Mouse (Mus musculus) testis, adult 2 months (tissue): ENCODE data around the gene Atp5b. TPM values are rescaled to one million over a fixed set of nuclear protein-coding genes. Genes with fewer than 3 reads are reported as not detected.

Source experiments
- H3K27ac ChIP-seq: fragments of 200-500 bp; 2 replicates; pipeline ENCODE4 v1.5.1; 2012; ENCODE audit warnings: low read depth, low read length; ENCODE audit not compliant: control insufficient read depth, insufficient read depth
- H3K27me3 ChIP-seq: fragments of 200-500 bp; 2 replicates; pipeline ENCODE4 v1.6.1; 2012; ENCODE audit warnings: mild to moderate bottlenecking, low read length, moderate library complexity; ENCODE audit not compliant: control insufficient read depth, insufficient read depth
- H3K36me3 ChIP-seq: fragments of 200-500 bp; 2 replicates; pipeline ENCODE4 v1.6.1; 2012; ENCODE audit warnings: mild to moderate bottlenecking, low read length; ENCODE audit not compliant: control insufficient read depth, insufficient read depth
- H3K4me1 ChIP-seq: fragments of 200-500 bp; 2 replicates; pipeline ENCODE4 v1.6.1; 2012; ENCODE audit warnings: low read length; ENCODE audit not compliant: control insufficient read depth, insufficient read depth
- H3K4me3 ChIP-seq: fragments of 200-500 bp; 2 replicates; pipeline ENCODE4 v1.5.1; 2012; ENCODE audit warnings: low read depth, mild to moderate bottlenecking, low read length, moderate library complexity, mixed read lengths; ENCODE audit not compliant: control insufficient read depth
- CTCF ChIP-seq: fragments of 200-500 bp; IDR thresholded peaks from 2 replicates; pipeline ENCODE4 v1.5.1; 2012; ENCODE audit warnings: low read depth, mild to moderate bottlenecking, inconsistent platforms, low read length, moderate library complexity; ENCODE audit not compliant: control insufficient read depth, insufficient read depth, insufficient replicate concordance
- POLR2A ChIP-seq: fragments of 200-500 bp; IDR thresholded peaks from 2 replicates; pipeline ENCODE4 v1.6.1; 2012; ENCODE audit warnings: low read depth, mild to moderate bottlenecking, inconsistent platforms, low read length, moderate library complexity; ENCODE audit not compliant: control insufficient read depth
- polyA plus RNA-seq: library from polyadenylated mRNA; depleted of rRNA; stranded (reverse); fragments of >200 nt; gene quantifications from 2 replicates; pipeline ENCODE4 v1.2.3, GENCODE M21; 2012

Atp5b gene
- polyA plus RNA-seq, 1 experiment: 805 TPM

- Histone ChIP-seq H3K36me3 (no peaks in the 10 kb centered on the region; the same call in 1 of the 2 replicates), H3K4me1 (peaks cover 17% of the 10 kb centered on the region), H3K27me3 (no peaks in the 10 kb centered on the region), H3K4me3 (peak overlapping the region; percentile 91), H3K27ac (peak overlapping the region; percentile 96)
- TF ChIP-seq POLR2A: peak; percentile 80
- no peak for TF ChIP-seq CTCF
Observed at GRCm38 (mm10) chr10:128094340-128094968, 11.4 kb downstream of the Atp5b start.

- peak overlapping the region; percentile 96 for H3K27ac ChIP-seq
- H3K36me3 ChIP-seq: no peaks in the 10 kb centered on the region; the same call in 1 of the 2 replicates
- H3K4me1 ChIP-seq: peaks cover 17% of the 10 kb centered on the region
- H3K4me3 ChIP-seq: peak overlapping the region; percentile 91
- no peak for TF ChIP-seq POLR2A
- TF ChIP-seq CTCF: no peak
- H3K27me3 ChIP-seq: no peaks in the 10 kb centered on the region
Observed at GRCm38 (mm10) chr10:128095003-128095636, 12.0 kb downstream of the Atp5b start.

DNA sequence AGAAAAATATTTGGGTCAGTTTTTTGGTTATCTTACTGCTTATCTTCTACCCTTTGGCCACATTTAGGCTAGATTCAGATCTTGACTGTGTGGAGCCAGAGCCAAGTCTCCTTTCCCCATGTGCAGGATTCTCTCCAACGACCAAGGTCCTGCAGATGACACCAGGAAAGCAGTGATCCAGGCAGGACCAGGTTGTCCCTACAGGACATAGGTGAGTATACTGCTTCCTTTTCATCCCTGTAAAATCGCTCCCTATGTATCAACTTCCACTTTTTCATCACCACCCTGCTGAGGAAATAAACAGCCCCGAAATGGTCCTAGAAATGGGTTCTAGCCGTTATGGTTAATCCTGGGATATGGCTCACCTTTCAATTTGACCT is 13.2 kb downstream of the Atp5b start:
- Histone ChIP-seq H3K27me3 (no peaks in the 10 kb centered on the region), H3K4me3 (peak overlapping the region; percentile 91), H3K27ac (peak overlapping the region; percentile 61), H3K36me3 (no peaks in the 10 kb centered on the region; the same call in 1 of the 2 replicates), H3K4me1 (peaks cover 14% of the 10 kb centered on the region)
- TF ChIP-seq POLR2A: no peak
- TF ChIP-seq CTCF: no peak

GRCm38 (mm10) chr10:128096693-128097586 is 13.9 kb downstream of the Atp5b start:
- H3K36me3 ChIP-seq: no peaks in the 10 kb centered on the region; the same call in 1 of the 2 replicates
- peak overlapping the region; percentile 91 for H3K4me3 ChIP-seq
- no peaks in the 10 kb centered on the region for H3K27me3 ChIP-seq
- H3K27ac ChIP-seq: peak overlapping the region; percentile 79
- peaks cover 12% of the 10 kb centered on the region for H3K4me1 ChIP-seq
- TF ChIP-seq CTCF: no peak
- no peak for TF ChIP-seq POLR2A

- Histone ChIP-seq H3K27ac (peak overlapping the region; percentile 79), H3K36me3 (no peaks in the 10 kb centered on the region; the same call in 1 of the 2 replicates), H3K27me3 (no peaks in the 10 kb centered on the region), H3K4me1 (peaks cover 12% of the 10 kb centered on the region), H3K4me3 (peak overlapping the region; percentile 91)
- no peak for TF ChIP-seq CTCF
- TF ChIP-seq POLR2A: no peak
Observed at GRCm38 (mm10) chr10:128097587-128097971, 14.5 kb downstream of the Atp5b start.

DNA sequence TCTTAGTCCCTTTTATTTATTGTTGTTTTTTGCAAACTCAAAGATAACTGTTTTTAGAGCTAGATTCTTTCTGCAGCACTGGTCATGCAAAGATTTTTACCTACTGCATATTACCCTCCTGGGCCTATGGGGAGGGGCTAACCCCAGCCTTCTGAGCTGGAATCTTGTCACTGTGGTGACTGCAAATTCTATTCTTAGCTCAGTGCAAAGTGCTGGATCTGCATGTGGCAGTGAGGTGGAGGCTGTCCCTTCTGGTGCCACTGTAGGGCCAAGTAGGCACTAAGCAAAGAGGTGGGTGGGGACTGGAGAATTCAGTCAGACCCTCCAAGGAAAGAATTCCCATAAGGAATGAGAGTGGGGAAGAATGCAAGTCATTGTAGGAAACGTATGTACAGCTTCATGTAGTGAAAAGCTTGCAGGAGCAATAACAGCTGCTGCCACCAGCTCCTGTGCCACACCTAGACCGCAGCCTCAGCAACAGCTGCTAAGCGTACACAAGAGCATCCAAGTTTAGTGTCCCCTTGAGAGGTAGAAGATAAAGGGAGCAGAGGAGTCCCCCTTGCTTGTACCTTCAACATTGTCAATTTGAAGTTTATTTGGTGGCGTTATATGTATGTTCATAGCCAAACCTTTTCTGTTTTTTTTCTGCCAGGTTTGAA is 27.2 kb downstream of the Atp5b start:
- Histone ChIP-seq H3K36me3 (peaks cover 9% of the 10 kb centered on the region), H3K27ac (no peak overlapping the region), H3K27me3 (no peaks in the 10 kb centered on the region), H3K4me1 (no peaks in the 10 kb centered on the region; the same call in 1 of the 2 replicates), H3K4me3 (no peak overlapping the region)
- TF ChIP-seq CTCF: no peak
- no peak for TF ChIP-seq POLR2A

- no peaks in the 10 kb centered on the region; the same call in 1 of the 2 replicates for H3K4me1 ChIP-seq
- no peak for TF ChIP-seq POLR2A
- TF ChIP-seq CTCF: no peak
- no peak overlapping the region for H3K4me3 ChIP-seq
- H3K27me3 ChIP-seq: no peaks in the 10 kb centered on the region
- peaks cover 9% of the 10 kb centered on the region for H3K36me3 ChIP-seq
- no peak overlapping the region for H3K27ac ChIP-seq
Observed at GRCm38 (mm10) chr10:128111227-128111626, 28.2 kb downstream of the Atp5b start.
